Mouse (Mus musculus) thymus, adult 2 months (tissue): ENCODE data around the gene Srarp. TPM values are rescaled to one million over a fixed set of nuclear protein-coding genes. Genes with fewer than 3 reads are reported as not detected.
A peak's percentile ranks its signal among the peaks of the same experiment; 100 is the strongest.

Experiments
- DNase-seq: peaks from one replicate; pipeline ENCODE4 v3.0.0; 2021
- H3K27ac ChIP-seq: fragments of 200-500 bp; 2 replicates; pipeline ENCODE4 v1.5.1; 2012; ENCODE audit warnings: low read length, control low read depth; ENCODE audit not compliant: control insufficient read depth, insufficient read depth
- H3K27me3 ChIP-seq: fragments of 200-500 bp; 2 replicates; pipeline ENCODE4 v1.6.1; 2012; ENCODE audit warnings: mild to moderate bottlenecking, low read length, moderate library complexity, mixed read lengths; ENCODE audit not compliant: control insufficient read depth, insufficient read depth
- H3K36me3 ChIP-seq: fragments of 200-500 bp; 2 replicates; pipeline ENCODE4 v1.6.1; 2012; ENCODE audit warnings: mild to moderate bottlenecking, low read length, moderate library complexity; ENCODE audit not compliant: control insufficient read depth, insufficient read depth
- H3K4me1 ChIP-seq: fragments of 200-500 bp; replicated peaks from 2 replicates; pipeline ENCODE4 v1.6.1; 2012; ENCODE audit warnings: low read length; ENCODE audit not compliant: control insufficient read depth, insufficient read depth
- H3K4me3 ChIP-seq: fragments of 200-500 bp; 2 replicates; pipeline ENCODE4 v1.5.1; 2012; ENCODE audit warnings: mild to moderate bottlenecking, low read length, control low read depth, moderate library complexity; ENCODE audit not compliant: control insufficient read depth, insufficient read depth
- CTCF ChIP-seq: fragments of 200-500 bp; IDR thresholded peaks from 2 replicates; pipeline ENCODE4 v1.5.1; 2012; ENCODE audit warnings: mild to moderate bottlenecking, control low read depth, low read length, moderate library complexity, borderline replicate concordance; ENCODE audit not compliant: control insufficient read depth, poor library complexity, insufficient read depth; ENCODE audit errors: extremely low read depth
- POLR2A ChIP-seq: fragments of 200-500 bp; IDR thresholded peaks from 2 replicates; pipeline ENCODE4 v1.6.1; 2012; ENCODE audit warnings: mild to moderate bottlenecking, low read length, control low read depth, moderate library complexity; ENCODE audit not compliant: control insufficient read depth, poor library complexity, insufficient read depth; ENCODE audit errors: extremely low read depth
- WGBS: fragments of 180-500 bp; shearing (Covaris S2); methylation state at CpG from one replicate; pipeline ENCODE4 v1.1.7; 2018; 5-methylcytosine and 5-hydroxymethylcytosine counted together
- polyA plus RNA-seq: library from polyadenylated mRNA; depleted of rRNA; stranded (reverse); fragments of >200 nt; gene quantifications from 2 replicates; pipeline ENCODE4 v1.2.3, GENCODE M21; 2012; rRNA removed

The Srarp gene
- polyA plus RNA-seq, 1 experiment, result 0.42 TPM

- TF ChIP-seq POLR2A (no peak), CTCF (no peak)
- Histone ChIP-seq H3K36me3 (no peaks in the 10 kb centered on the region), H3K27ac (no peak overlapping the region), H3K4me1 (no peaks in the 10 kb centered on the region), H3K27me3 (no peaks in the 10 kb centered on the region), H3K4me3 (no peak overlapping the region)
- 86% methylated on average over 12 of the region's 12 CpGs for WGBS
- no peak for DNase-seq
Observed at GRCm38 (mm10) chr4:141391293-141391692, 44.6 kb downstream of the Srarp start.

GRCm38 (mm10) chr4:141389366-141390150 is 46.3 kb downstream of the Srarp start:
- no peak overlapping the region for H3K4me3 ChIP-seq
- TF ChIP-seq CTCF (no peak), POLR2A (no peak)
- H3K36me3 ChIP-seq, result no peaks in the 10 kb centered on the region
- WGBS, result 89% methylated on average over 18 of the region's 18 CpGs
- H3K27ac ChIP-seq, result no peak overlapping the region
- no peak for DNase-seq
- no peaks in the 10 kb centered on the region for H3K27me3 ChIP-seq
- no peaks in the 10 kb centered on the region for H3K4me1 ChIP-seq

- WGBS, result 76% methylated on average over 5 of the region's 5 CpGs
- no peak for DNase-seq
- Histone ChIP-seq H3K4me3 (no peak overlapping the region), H3K36me3 (no peaks in the 10 kb centered on the region), H3K27ac (no peak overlapping the region), H3K4me1 (no peaks in the 10 kb centered on the region), H3K27me3 (no peaks in the 10 kb centered on the region)
- TF ChIP-seq POLR2A (no peak), CTCF (no peak)
Observed at GRCm38 (mm10) chr4:141387933-141388332, 48.0 kb downstream of the Srarp start.

- H3K4me3 ChIP-seq, result no peak overlapping the region
- WGBS, result 19% methylated on average over 5 of the region's 5 CpGs
- H3K27ac ChIP-seq, result no peak overlapping the region
- DNase-seq, result peak; percentile 81
- TF ChIP-seq CTCF (no peak), POLR2A (no peak)
- peaks cover 2% of the 10 kb centered on the region for H3K4me1 ChIP-seq
- no peaks in the 10 kb centered on the region; the same call in 1 of the 2 replicates for H3K27me3 ChIP-seq
- no peaks in the 10 kb centered on the region for H3K36me3 ChIP-seq
Observed at GRCm38 (mm10) chr4:141387093-141387784, 48.7 kb downstream of the Srarp start.

GRCm38 (mm10) chr4:141386150-141386549 is 49.8 kb downstream of the Srarp start:
- 82% methylated on average over 7 of the region's 7 CpGs for WGBS
- Histone ChIP-seq H3K36me3 (no peaks in the 10 kb centered on the region), H3K27me3 (no peaks in the 10 kb centered on the region; the same call in 1 of the 2 replicates), H3K27ac (no peak overlapping the region), H3K4me1 (peaks cover 3% of the 10 kb centered on the region), H3K4me3 (no peak overlapping the region)
- TF ChIP-seq CTCF (no peak), POLR2A (no peak)
- DNase-seq, result no peak

GRCm38 (mm10) chr4:141385275-141385674 is 50.6 kb downstream of the Srarp start:
- H3K27me3 ChIP-seq, result no peaks in the 10 kb centered on the region; the same call in 1 of the 2 replicates

More at GRCm38 (mm10) chr4:141385275-141385674, 50.6 kb downstream of the Srarp start:
- Histone ChIP-seq H3K4me3 (no peak overlapping the region), H3K36me3 (no peaks in the 10 kb centered on the region), H3K4me1 (peaks cover 3% of the 10 kb centered on the region), H3K27ac (no peak overlapping the region)
- whole genome bisulfite sequencing, result 0% methylated on average over 7 of the region's 7 CpGs
- DNase-seq, result peak; percentile 45
- no peak for TF ChIP-seq POLR2A
- TF ChIP-seq CTCF, result peak; percentile 84; the same call in 1 of the 2 replicates

Other genes with a start within 250 kb of the Srarp start
- 3.5 and 3.6 TPM in 2 replicates for gene Rsg1, start 222.1 kb downstream of the Srarp start, polyA plus RNA-seq
- gene Arhgef19, start 196.6 kb downstream of the Srarp start, polyA plus RNA-seq, result 2.6 and 2.8 TPM in 2 replicates
- gene Epha2, start 134.9 kb downstream of the Srarp start, polyA plus RNA-seq, result 3.6 and 3.9 TPM in 2 replicates
- gene Fam131c, start 67.9 kb downstream of the Srarp start, polyA plus RNA-seq, result 0.17 and 0.40 TPM in 2 replicates
- 0.35 and 0.46 TPM in 2 replicates for gene Clcnka, start 37.4 kb downstream of the Srarp start, polyA plus RNA-seq
- gene Clcnkb, start 20.1 kb downstream of the Srarp start, polyA plus RNA-seq, result 0.24 and 0.27 TPM in 2 replicates
- gene Hspb7, start 15.3 kb downstream of the Srarp start, polyA plus RNA-seq, result 3.3 and 36.2 TPM in 2 replicates
- 87.3 and 98.6 TPM in 2 replicates for gene Zbtb17, start 8.5 kb upstream of the Srarp start, polyA plus RNA-seq
- gene Spen, start 102.5 kb upstream of the Srarp start, polyA plus RNA-seq, result 63.4 and 84.1 TPM in 2 replicates
- 9.5 and 16.2 TPM in 2 replicates for gene Fblim1, start 170.0 kb upstream of the Srarp start, polyA plus RNA-seq
- gene Tmem82, start 182.5 kb upstream of the Srarp start, polyA plus RNA-seq, result 1.2 and 2.8 TPM in 2 replicates
- 2.6 and 12.3 TPM in 2 replicates for gene Slc25a34, start 187.7 kb upstream of the Srarp start, polyA plus RNA-seq
- gene Plekhm2, start 228.8 kb upstream of the Srarp start, polyA plus RNA-seq, result 58.5 and 71.4 TPM in 2 replicates
- gene Rsc1a1, start 249.5 kb upstream of the Srarp start, polyA plus RNA-seq, result 8.5 and 14.4 TPM in 2 replicates